Mouse (Mus musculus): ENCODE results near the gene Slc25a47. TPM values are rescaled to one million over a fixed set of nuclear protein-coding genes. Genes with fewer than 3 reads are reported as not detected.
A peak's percentile ranks its signal among the peaks of the same experiment; 100 is the strongest.

The Slc25a47 gene
- total RNA-seq, 2 experiments from 2014 or later = 5.1 to 7.9 TPM

- no peak for DNase-seq
- intact Hi-C loops (cut with DNase I) = no loop called here
Measured at GRCm38 (mm10) chr12:108852822-108853221, 17.0 kb downstream of the Slc25a47 start.

- no peak for DNase-seq
- intact Hi-C loops (cut with DNase I) = no loop called here
Measured at GRCm38 (mm10) chr12:108855081-108855480, 19.2 kb downstream of the Slc25a47 start.

- intact Hi-C loops (cut with DNase I) = no loop called here
- DNase-seq = no peak
Measured at GRCm38 (mm10) chr12:108856186-108856585, 20.3 kb downstream of the Slc25a47 start.

GRCm38 (mm10) chr12:108857109-108857508, 21.3 kb downstream of the Slc25a47 start:
- intact Hi-C loops (cut with DNase I) = no loop called here
- DNase-seq = no peak

DNA sequence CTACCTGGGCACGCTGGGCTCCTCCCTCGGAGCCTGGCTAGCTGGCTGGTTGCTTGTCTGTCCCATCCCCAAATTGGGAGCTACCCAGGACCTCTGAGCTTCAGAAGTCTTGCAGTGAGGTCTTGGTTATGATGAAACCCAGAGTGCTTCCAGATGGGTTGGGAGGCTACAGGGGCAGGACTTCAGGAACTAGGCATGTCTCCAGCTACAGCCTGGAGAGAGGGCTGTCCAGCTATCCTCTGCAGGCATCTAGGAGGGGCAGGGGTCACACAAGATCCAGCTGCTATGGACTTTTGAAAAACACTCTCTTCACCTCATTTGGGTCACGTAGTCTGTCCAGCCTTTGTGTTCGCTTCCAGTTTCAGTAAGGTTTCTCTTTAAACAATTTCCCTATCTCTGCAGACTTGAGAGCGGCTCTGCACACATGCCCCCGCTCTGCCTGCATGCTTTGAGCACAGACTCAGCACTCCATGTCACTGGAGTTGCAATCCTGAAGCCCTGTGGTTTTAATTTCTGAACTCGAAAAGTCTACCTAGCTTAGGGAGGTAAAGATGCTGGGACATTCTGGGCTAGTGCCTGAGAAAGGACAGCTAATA, 21.8 kb downstream of the Slc25a47 start:
- peak; percentile 42 to 49 for DNase-seq
- intact Hi-C loops (cut with DNase I) = no loop called here

- no peak for DNase-seq
- intact Hi-C loops (cut with DNase I) = no loop called here
Measured at GRCm38 (mm10) chr12:108858486-108858885, 22.6 kb downstream of the Slc25a47 start.

DNA sequence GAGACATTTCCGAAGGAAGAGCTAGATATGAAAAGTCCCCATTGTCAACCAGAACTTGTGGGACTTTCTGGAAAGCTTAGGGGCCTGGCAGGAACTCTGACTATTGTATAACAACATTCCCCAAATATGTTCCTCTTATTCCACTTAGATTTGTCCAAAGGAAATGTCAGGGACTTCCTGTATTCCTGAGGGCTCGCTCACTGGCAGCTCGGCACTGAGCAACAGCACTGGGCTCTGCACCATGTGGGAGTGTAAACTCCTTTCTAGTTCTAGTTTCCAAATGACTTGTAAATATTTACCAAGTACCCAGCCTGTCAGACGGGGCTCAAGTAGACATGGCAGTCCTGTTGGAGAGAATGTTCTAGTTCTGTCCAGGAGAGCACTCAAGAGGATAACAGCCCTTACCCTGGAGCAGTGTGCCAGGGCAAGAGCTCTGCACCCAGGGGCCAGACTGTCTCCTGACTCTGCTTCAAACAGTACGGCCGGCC, 29.2 kb downstream of the Slc25a47 start:
- no peak for DNase-seq
- intact Hi-C loops (cut with DNase I) = no loop called here

DNA sequence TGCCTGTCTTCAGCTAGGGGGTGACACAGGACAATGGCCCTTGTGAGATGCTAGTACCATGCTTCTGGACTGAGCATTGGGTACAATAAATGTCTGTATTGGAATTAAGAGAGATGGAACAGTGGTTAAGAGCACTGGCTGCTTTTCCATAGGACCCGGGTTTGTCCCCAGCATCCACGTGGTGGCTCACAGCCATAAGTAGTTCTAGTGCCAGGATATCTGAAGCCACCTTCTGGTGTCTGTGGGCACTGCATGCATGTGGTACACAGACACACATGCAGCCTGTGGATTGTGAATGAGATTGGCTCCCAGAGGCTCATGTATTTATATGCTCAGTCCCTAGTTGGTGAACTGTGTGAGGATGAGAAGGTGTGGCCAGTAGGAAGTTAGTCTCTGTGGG, 33.7 kb downstream of the Slc25a47 start:
- intact Hi-C loops (cut with DNase I) = no loop called here
- DNase-seq = no peak

DNA sequence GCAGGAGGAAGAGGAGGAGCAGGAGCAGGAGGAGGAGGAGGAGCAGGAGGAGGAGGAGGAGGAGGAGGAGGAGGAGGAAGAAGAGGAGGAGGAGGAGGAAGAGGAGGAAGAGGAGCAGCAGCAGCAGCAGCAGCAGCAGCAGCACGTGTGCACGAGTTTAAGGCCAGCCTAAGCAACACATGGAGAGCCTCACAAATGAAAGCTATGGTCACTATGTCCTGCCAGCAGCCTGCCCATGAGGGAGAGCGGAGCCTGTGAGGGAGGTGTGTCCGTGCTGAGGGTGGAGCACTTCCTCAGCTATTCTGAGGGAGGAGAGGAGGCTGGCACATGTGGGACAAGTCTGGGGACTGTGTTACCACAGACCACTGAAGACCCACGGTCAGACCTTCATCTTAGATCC, 37.3 kb downstream of the Slc25a47 start:
- DNase-seq = no peak
- intact Hi-C loops (cut with DNase I) = no loop called here

DNA sequence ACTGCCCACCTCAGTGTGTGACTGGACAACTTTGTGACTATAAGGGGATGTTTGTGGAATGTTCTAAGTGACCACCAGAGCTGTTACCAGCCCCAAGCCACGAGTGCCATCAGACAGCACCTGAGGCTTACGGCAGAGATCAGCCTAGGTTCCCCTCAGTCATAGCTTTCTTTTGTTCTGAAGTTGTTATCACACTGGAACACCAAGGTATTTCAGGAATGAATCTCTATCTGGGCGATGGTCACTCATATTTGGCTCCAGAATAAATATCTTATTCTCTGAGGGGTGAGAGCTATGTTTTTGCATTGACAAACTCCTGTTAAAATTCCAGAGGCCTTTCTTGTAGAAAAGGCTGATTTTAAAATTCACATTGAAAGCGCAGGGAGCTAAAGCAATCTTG, 43.3 kb downstream of the Slc25a47 start:
- intact Hi-C loops (cut with DNase I) = no loop called here
- no peak for DNase-seq

DNA sequence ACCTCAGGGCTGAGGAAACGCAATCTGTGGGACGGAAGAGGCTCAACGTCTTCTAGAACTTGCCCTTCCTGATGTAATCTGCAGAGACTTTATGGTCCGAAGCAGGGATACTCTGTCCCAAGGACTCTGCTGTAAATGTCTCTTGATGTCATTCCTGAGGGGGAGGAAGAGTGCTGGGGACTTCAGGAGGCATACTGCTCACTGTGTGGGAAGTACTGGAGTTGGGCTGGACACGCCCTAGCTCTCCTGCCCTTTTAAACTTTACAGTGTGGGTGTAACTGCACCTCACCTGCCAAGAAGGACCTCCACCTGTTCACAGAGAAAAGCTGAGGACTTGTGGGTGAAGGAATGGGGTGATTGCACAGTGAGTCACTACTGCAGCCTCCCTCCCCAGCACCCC, 44.8 kb downstream of the Slc25a47 start:
- DNase-seq = no peak
- intact Hi-C loops (cut with DNase I) = no loop called here

- no peak for DNase-seq
- intact Hi-C loops (cut with DNase I) = no loop called here
Measured at GRCm38 (mm10) chr12:108881192-108881591, 45.3 kb downstream of the Slc25a47 start.

GRCm38 (mm10) chr12:108882776-108883175, 46.9 kb downstream of the Slc25a47 start:
- no peak for DNase-seq
- intact Hi-C loops (cut with DNase I) = no loop called here

- no peak for DNase-seq
- intact Hi-C loops (cut with DNase I) = no loop called here
Measured at GRCm38 (mm10) chr12:108885906-108886305, 50.1 kb downstream of the Slc25a47 start.

GRCm38 (mm10) chr12:108887077-108887476, 51.2 kb downstream of the Slc25a47 start:
- DNase-seq = no peak
- intact Hi-C loops (cut with DNase I) = no loop called here

GRCm38 (mm10) chr12:108888632-108889031, 52.8 kb downstream of the Slc25a47 start:
- DNase-seq = no peak
- intact Hi-C loops (cut with DNase I) = no loop called here

DNA sequence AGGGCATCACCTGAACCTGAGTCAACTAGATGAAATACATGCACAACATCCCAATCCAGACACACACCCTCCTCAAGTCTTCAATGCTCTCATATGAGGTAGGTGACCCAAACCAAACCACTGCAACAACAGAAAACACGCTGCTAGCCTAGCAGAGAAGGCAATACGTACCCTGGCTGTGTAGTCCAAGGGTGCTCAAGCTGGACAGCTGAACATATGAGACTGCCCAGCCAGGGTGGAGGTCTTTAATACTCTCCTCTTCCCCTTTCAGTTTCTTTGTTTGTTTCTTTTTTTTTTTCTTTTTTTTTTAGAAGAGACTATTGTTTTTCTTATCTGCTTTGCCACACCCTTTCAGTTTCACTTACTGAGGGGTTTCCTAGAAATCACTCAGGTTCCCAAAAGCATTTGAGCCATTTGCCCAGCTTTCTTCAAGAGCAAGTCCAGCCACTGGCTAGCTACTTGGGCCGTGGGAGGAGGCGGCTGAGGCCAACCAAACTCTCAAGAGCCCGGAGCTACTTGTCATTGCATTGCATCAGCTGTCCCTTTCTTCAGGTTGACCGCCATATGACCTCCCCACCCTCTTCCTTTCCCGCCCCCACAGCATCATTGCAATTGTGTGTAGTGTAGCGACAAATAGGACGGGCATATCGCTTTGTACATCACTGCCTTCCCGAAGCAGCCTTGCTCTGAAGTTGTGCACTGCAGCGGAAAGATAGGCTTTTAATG, 57.3 kb downstream of the Slc25a47 start, which contains the start of gene Wdr25:
Gene Wdr25, plus strand, starts transcription at position 643 of the 726 bp plus-strand sequence.
- peak in 1 of 2 experiments; percentile 21 for DNase-seq
- intact Hi-C loops (cut with DNase I) = loop anchor here (5.0 kb wide), 3 partner anchors 81 to 136 kb away; no protein-coding TSS in a partner anchor

GRCm38 (mm10) chr12:108893715-108894431, 58.0 kb downstream of the Slc25a47 start, which contains the start of gene Wars:
Gene Wars, minus strand, starts transcription at chr12:108894174.
- intact Hi-C loops (cut with DNase I) = loop anchor here (5.0 kb wide), 3 partner anchors 82 to 137 kb away; no protein-coding TSS in a partner anchor
- peak; percentile 94 to 96 for DNase-seq

DNA sequence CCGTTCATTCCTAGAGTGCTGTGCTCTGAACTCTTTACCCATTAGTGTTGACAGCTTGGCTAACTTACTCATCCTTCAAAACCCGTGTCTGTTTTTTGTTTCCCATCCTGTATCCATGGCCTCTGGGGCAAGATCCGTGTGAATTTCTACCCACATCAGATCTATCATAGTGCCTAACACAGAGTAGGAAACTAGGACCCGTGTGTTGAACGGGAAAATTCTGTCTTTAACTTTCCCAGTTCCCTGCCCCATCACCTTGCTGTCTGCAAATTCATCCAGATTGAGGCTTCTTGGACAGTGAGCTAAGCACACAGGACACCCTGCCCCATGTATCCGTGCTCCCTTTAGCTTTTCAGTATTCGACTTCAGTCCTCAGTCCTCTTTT, 58.6 kb downstream of the Slc25a47 start:
- DNase-seq = no peak
- intact Hi-C loops (cut with DNase I) = loop anchor here (5.0 kb wide), 3 partner anchors 82 to 137 kb away; no protein-coding TSS in a partner anchor

DNA sequence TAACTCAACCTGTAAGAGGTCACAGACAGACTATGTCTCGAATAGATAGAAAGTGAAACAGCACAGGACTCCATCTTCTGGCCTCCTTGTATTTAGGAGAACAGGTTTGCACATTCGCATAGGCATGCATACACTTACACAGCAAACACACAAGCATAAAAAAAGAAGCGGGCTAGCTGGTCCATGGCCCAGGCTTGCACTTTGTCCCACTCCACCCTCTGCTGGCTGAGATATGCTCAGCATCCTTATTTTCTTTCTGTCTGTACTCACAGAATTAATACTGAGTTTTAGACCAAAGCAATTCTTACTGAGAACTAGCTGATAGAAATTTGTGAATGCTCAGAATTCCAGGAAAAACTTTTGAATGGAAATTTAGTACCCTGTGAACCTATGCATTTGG, 60.2 kb downstream of the Slc25a47 start:
- intact Hi-C loops (cut with DNase I) = no loop called here
- DNase-seq = peak in 1 of 2 experiments; percentile 41

DNA sequence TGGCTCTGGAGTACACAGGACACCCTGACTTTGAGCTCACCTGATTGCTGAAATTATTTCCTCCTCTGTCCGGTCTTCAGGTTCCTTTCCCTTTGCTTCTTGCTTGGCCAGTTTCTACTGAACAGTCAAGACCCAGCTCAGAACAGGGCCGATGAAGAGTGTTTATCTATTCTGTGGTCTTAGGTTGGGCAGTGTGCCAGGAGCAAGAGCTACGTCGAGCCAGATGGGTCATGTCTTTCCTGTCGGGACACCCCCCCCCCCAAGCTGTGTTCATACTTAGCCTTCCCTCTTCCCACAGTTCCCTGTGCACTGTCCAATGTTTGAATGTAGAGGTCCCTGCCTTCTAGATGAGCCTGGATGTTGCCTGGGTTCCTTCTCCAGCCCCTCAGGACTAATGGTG, 65.5 kb downstream of the Slc25a47 start:
- DNase-seq = no peak
- intact Hi-C loops (cut with DNase I) = loop anchor here (5.0 to 10.0 kb wide), 3 partner anchors 703 to 1496 kb away; partner anchors contain the start of gene Rtl1

Data from heart, postnatal 14 days (tissue).